Mouse (Mus musculus) erythroblast, adult 5-6 weeks (primary cell): ENCODE measurements around the gene Gm21830. TPM values are rescaled to one million over a fixed set of nuclear protein-coding genes. Genes with fewer than 3 reads are reported as not detected.
"Not testable (repeated sequence)": the region's sequence is repeated elsewhere in the genome, so short reads cannot be mapped to it uniquely, and the experiment has no call there.

Experiments used
- ATAC-seq: replicated peaks from 2 replicates; pipeline ENCODE4 v1.8.0; 2016; ENCODE audit warnings: moderate number of reproducible peaks, mild to moderate bottlenecking, moderate TSS enrichment, inconsistent platforms; ENCODE audit not compliant: poor library complexity, low FRiP score, severe bottlenecking
- total RNA-seq, 2 experiments: library from RNA; stranded (forward) in 1 of 2; stranded (reverse) in 1 of 2; fragments of 150-400 nt in 1 of 2; fragments of 200-764, 138-1000 nt in 1 of 2; gene quantifications; 2 replicates each; pipeline versions ENCODE4 v1.2.3 to v1.2.4; 2015 to 2017; ENCODE audit warnings: low replicate concordance in 2 of 2

The Gm21830 gene
- total RNA-seq (2015; ENCODE audit: low replicate concordance) = not detected in 2 replicates
- total RNA-seq (2017; ENCODE audit: low replicate concordance) = not detected in 2 replicates

GRCm38 (mm10) chr2:67413425-67413824 is at the start of gene Gm21830:
Gm21830 (plus strand) TSS chr2:67413725.
- ATAC-seq = not testable (repeated sequence)

- no peak for ATAC-seq
Measured at GRCm38 (mm10) chr2:67364506-67364905, 49.0 kb upstream of the Gm21830 start.

DNA sequence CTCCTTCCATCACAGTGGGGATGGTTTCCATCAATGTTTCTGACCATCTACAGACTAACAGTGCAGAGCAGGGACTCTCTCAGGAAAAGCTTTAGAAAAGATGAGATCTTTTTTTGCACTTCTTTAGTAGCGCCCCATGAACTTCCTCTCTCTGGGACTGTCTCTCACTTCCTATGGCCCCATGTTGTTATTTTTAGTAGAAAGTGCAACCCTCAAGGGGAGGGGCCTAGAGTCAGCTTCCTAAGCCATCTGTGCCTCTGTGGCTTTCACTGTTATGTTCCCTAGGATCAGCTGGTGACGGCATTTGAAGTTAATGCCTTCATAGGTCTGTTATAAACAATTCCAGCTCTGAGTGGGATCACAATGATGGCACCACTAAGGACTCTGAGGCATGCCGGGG is 35.0 kb upstream of the Gm21830 start:
- ATAC-seq = no peak

DNA sequence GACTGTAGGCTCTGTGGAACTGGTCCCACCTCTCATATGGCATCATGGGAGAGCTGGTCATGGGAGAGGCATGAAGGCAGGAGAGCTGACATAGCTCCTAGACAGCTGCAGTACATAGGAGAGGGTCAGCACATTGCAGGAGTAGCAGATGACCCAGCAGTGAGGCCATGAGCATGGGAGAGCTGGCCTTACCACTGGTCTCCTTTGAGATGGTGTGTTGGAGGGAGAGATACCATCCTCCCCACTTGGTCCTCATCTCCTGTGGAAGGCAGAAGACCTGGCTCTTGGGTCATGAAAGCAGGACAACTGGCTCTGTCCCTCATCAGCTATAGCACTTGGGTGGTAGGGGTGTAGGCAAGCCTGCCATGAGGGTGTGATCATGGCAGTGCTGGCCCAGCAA is 7.3 kb downstream of the Gm21830 start:
- no peak for ATAC-seq

DNA sequence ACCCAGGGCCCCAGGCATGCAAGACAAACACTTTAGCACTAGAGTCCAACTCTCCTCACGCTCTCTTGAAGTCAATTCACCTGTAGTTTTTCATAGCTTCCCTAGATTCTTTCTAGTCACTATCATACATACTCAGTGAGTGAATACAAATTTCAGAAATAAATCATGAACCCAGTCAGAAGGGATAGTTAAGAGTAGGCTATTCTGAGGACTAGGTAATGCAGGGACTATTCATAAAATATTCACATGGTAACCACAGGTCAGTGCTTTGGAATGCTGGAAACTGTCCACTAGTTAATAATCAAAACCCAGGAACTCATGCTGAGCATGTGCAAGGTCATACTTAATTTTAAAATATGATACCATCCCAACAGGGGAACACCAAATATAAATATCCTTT is 9.3 kb downstream of the Gm21830 start:
- no peak for ATAC-seq

- ATAC-seq = no peak
Measured at GRCm38 (mm10) chr2:67433081-67433480, 19.6 kb downstream of the Gm21830 start, which contains the start of gene Gm26727. Gm26727 (minus strand) TSS chr2:67433181.

- ATAC-seq = no peak
Measured at GRCm38 (mm10) chr2:67438309-67438708, 24.8 kb downstream of the Gm21830 start.

DNA sequence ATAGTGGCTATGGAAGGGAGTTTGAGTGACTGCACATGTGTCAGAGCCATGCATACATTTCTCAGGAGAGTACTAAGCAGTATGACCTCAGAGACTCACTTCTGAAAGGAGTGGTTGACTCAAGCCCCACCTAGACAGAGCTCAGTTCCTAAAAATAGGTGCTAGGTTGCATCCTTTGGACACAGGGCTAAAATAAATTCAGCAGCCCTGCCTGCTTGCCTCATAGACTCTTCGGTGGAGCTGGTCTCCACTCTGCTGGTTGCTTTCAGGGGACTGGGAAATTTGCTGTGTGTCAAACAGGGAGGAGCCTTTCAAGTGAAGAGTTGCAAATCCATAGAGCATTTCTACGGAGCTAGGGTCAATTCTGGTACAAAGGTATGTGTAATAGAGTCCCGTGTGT is 32.3 kb downstream of the Gm21830 start, which contains the start of gene Xirp2:
Xirp2 (plus strand) TSS at position 223 of the 400 bp plus-strand sequence.
- no peak for ATAC-seq

- no peak for ATAC-seq
Measured at GRCm38 (mm10) chr2:67446772-67447171, 33.2 kb downstream of the Gm21830 start.

DNA sequence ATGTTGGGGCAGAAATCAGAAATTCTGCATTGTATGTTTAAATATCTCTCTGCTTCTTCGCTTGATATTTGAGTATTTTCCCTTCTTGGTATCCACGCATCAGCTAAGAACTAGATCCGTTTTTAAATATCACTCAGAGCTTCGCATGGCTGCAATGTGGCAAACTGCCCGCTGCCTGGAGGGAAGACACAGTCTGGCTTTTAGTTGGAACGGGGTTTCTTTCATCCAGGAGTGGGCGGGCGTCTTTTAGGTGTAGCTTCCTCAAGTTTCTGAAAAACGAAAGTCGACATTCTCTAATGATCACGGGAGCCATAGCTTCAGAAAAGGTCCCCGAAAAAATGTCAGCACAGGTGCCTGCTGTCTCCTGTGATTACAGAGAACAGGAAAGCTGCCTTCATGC is 33.7 kb downstream of the Gm21830 start:
- ATAC-seq = no peak

- ATAC-seq = no peak
Measured at GRCm38 (mm10) chr2:67460857-67461256, 47.3 kb downstream of the Gm21830 start.

- no peak for ATAC-seq
Measured at GRCm38 (mm10) chr2:67467036-67467435, 53.5 kb downstream of the Gm21830 start.

DNA sequence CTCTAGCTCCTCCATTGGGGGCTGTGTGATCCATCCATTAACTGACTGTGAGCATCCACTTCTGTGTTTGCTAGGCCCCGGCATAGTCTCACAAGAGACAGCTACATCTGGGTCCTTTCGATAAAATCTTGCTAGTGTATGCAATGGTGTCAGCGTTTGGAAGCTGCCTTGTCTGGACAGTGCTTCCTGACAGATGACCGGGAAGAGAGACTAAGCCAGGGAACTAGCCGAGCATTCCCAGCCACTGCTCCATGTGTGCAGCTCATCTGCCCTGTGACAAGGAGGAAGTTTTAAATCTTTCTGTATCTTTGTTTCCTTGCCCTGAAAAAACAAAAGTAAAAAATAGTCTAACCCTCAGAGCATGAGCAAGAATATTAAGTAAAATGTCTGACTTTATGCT is 56.5 kb downstream of the Gm21830 start:
- not testable (repeated sequence) for ATAC-seq

DNA sequence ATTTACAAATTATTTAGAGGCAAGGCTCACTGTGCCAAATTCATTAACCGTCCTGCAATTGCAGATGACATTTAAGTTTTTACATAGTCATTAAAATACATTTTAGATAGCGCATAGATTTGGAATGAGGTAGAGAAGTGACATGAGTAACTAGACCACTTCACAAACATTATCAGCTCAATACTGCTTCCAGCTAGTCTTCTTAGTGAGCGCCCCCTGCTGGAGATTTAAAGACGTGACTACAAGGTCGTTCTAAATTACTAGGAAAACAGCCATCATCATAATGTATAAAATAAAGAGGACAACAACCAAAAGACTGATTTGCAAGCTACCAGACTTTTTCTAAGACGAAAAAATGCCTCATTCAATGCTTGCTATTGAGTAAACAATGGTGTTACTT is 64.2 kb downstream of the Gm21830 start:
- no peak for ATAC-seq

DNA sequence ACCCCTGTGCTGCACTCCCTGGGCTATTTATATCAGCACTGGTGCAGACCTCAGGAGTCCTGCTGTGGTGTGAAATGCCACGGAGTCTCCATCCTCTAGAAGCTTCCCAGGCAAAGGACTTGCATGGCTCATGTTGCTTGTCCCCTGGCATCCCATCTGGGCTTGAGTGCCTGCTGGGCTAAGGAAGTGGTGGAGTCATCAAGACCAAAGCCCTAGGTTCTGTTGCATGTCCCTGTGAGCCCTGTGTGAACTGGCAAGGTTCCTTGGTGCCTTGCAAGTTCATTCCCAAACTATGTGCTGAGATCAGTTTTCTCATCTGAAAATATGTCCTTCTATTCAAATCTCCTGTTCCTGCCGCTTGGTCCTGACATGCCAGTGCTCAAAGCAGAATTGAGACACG is 67.5 kb downstream of the Gm21830 start:
- no peak for ATAC-seq

Other genes starting within 250 kb of the Gm21830 start
- gene Gm26727, start 19.5 kb downstream of the Gm21830 start, total RNA-seq (2015; ENCODE audit: low replicate concordance) = not detected in 2 replicates
- not detected in 2 replicates for gene Gm26727, start 19.5 kb downstream of the Gm21830 start, total RNA-seq (2017; ENCODE audit: low replicate concordance)
- gene Xirp2, start 32.3 kb downstream of the Gm21830 start, total RNA-seq (2015; ENCODE audit: low replicate concordance) = not detected in 2 replicates
- gene Xirp2, start 32.3 kb downstream of the Gm21830 start, total RNA-seq (2017; ENCODE audit: low replicate concordance) = not detected in 2 replicates
- gene B3galt1, start 152.1 kb downstream of the Gm21830 start, total RNA-seq (2015; ENCODE audit: low replicate concordance) = not detected in 2 replicates
- gene B3galt1, start 152.1 kb downstream of the Gm21830 start, total RNA-seq (2017; ENCODE audit: low replicate concordance) = not detected in 2 replicates